ENCODE assay signal across 16 mouse cellular contexts in the genomic region with DNA sequence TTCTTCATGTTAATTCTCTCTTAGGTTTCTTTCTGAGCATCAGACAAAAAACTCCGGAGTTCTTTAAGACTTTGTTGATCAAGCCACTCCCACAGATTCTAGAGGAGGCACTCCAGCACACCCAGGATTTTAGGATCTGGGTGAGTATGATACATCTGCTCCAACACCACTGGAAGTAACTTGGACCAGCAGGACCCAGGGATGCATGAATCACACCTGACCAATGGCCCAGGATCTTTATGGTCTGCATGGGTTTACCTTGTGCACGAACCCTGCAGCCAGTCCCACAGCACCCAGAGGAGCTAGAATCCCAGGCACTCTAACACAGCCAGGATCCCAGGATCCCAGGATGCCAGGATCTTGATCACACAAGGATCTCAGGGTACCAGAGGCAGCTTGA.
"Had no signal": no experiment of that assay in that cellular context is flagged by ENCODE, and none has a peak within 500 bp of the region (broad histone marks: within the 10 kb centered on the region; RNA-seq: fewer than 3 reads in every experiment).

No protein-coding gene starts in this region.

- H3K27me3 ChIP-seq: neural tube, embryonic 13.5 days; neural tube, embryonic 15.5 days; stomach, embryonic 15.5 days had no signal

- H3K9me3 ChIP-seq: stomach, embryonic 15.5 days had no signal

- H3K4me3 ChIP-seq: neural tube, embryonic 13.5 days; neural tube, embryonic 15.5 days; stomach, embryonic 15.5 days had no signal

- H3K4me1 ChIP-seq: neural tube, embryonic 13.5 days; neural tube, embryonic 15.5 days; stomach, embryonic 15.5 days had no signal

- DNase-seq: retina, postnatal 1 day; right cerebral cortex, adult 18-20 months; right cerebral cortex, postnatal 14 days; right cerebral cortex, postnatal 25 days; right cerebral cortex, postnatal 4 days; spleen, adult 18-20 months; thymus, adult 18-20 months; thymus, adult 2 months; thymus, postnatal 14 days; thymus, postnatal 25 days; thymus, postnatal 36 days; thymus, postnatal 4 days had no signal

- H3K27ac ChIP-seq: neural tube, embryonic 13.5 days; neural tube, embryonic 15.5 days; stomach, embryonic 15.5 days; stomach, postnatal 0 days had no signal

- H3K36me3 ChIP-seq: neural tube, embryonic 13.5 days; neural tube, embryonic 15.5 days; stomach, embryonic 15.5 days had no signal
